Mouse (Mus musculus): ENCODE data around the gene Xpo1. TPM values are rescaled to one million over a fixed set of nuclear protein-coding genes. Genes with fewer than 3 reads are reported as not detected.

Xpo1 gene
- polyA plus RNA-seq (2015; fragmentation: Nextera tagmentation; extraction: Ambion mirVana), result 78.8 and 89.1 TPM in 2 replicates

- Histone ChIP-seq H3K27ac (peak within 1 kb of the TSS; percentile 100), H3K4me1 (peaks cover 7% of the 10 kb centered on the region; the same call in 1 of the 2 replicates), H3K36me3 (no peaks in the 10 kb centered on the region), H3K27me3 (replicated peaks) (no peaks in the 10 kb centered on the region), H3K9ac (peak within 1 kb of the TSS; percentile 100), H3K4me2 (peak within 1 kb of the TSS; percentile 78), H3K9me3 (no peaks in the 10 kb centered on the region), H3K4me3 (replicated peaks) (peak within 1 kb of the TSS; percentile 74)
- under 1% methylated on average over 56 of the region's 60 CpGs for WGBS
- ATAC-seq (ENCODE audit: insufficient read depth, low FRiP score, low read depth), result peak; percentile 97
Measured at GRCm38 (mm10) chr11:23255427-23256193, at the start of gene Xpo1. Xpo1 (plus strand) TSS chr11:23256041.

- no peak overlapping the region for H3K4me2 ChIP-seq
- H3K4me3 ChIP-seq (replicated peaks), result no peak overlapping the region
- no peaks in the 10 kb centered on the region for H3K9me3 ChIP-seq
- no peak overlapping the region for H3K9ac ChIP-seq
- 84% methylated on average over 7 of the region's 7 CpGs for WGBS
- H3K27me3 ChIP-seq (replicated peaks), result no peaks in the 10 kb centered on the region
- H3K27ac ChIP-seq, result no peak overlapping the region
- no peak for ATAC-seq (ENCODE audit: insufficient read depth, low FRiP score, low read depth)
- no peaks in the 10 kb centered on the region for H3K4me1 ChIP-seq
- no peaks in the 10 kb centered on the region for H3K36me3 ChIP-seq
Measured at GRCm38 (mm10) chr11:23209717-23210116, 46.1 kb upstream of the Xpo1 start.

GRCm38 (mm10) chr11:23210590-23211510, 45.0 kb upstream of the Xpo1 start:
- Histone ChIP-seq H3K27ac (peak overlapping the region; percentile 23), H3K9me3 (no peaks in the 10 kb centered on the region), H3K9ac (no peak overlapping the region), H3K27me3 (replicated peaks) (no peaks in the 10 kb centered on the region), H3K4me1 (no peaks in the 10 kb centered on the region), H3K4me3 (replicated peaks) (peak overlapping the region; percentile 30), H3K36me3 (no peaks in the 10 kb centered on the region), H3K4me2 (peak overlapping the region; percentile 63)
- ATAC-seq (ENCODE audit: insufficient read depth, low FRiP score, low read depth), result peak; percentile 65; the same call in 1 of the 2 replicates
- WGBS, result 15% methylated on average over 16 of the region's 16 CpGs

- Histone ChIP-seq H3K4me1 (no peaks in the 10 kb centered on the region), H3K4me3 (replicated peaks) (no peak overlapping the region), H3K27ac (no peak overlapping the region), H3K4me2 (no peak overlapping the region), H3K36me3 (no peaks in the 10 kb centered on the region), H3K27me3 (replicated peaks) (no peaks in the 10 kb centered on the region), H3K9me3 (no peaks in the 10 kb centered on the region), H3K9ac (no peak overlapping the region)
- 81% methylated on average over 9 of the region's 9 CpGs for WGBS
- no peak for ATAC-seq (ENCODE audit: insufficient read depth, low FRiP score, low read depth)
Measured at GRCm38 (mm10) chr11:23217430-23217829, 38.4 kb upstream of the Xpo1 start.

GRCm38 (mm10) chr11:23236015-23236414, 19.8 kb upstream of the Xpo1 start:
- H3K4me2 ChIP-seq, result no peak overlapping the region
- H3K9me3 ChIP-seq, result no peaks in the 10 kb centered on the region
- H3K4me1 ChIP-seq, result no peaks in the 10 kb centered on the region
- H3K4me3 ChIP-seq (replicated peaks), result no peak overlapping the region
- WGBS, result 79% methylated on average over 4 of the region's 4 CpGs
- no peak for ATAC-seq (ENCODE audit: insufficient read depth, low FRiP score, low read depth)
- no peak overlapping the region for H3K9ac ChIP-seq
- no peak overlapping the region for H3K27ac ChIP-seq
- no peaks in the 10 kb centered on the region for H3K27me3 ChIP-seq (replicated peaks)
- H3K36me3 ChIP-seq, result no peaks in the 10 kb centered on the region

- H3K4me1 ChIP-seq, result peaks cover 5% of the 10 kb centered on the region; the same call in 1 of the 2 replicates
- H3K9ac ChIP-seq, result no peak overlapping the region
- ATAC-seq (ENCODE audit: insufficient read depth, low FRiP score, low read depth), result no peak
- WGBS, result 85% methylated on average over 4 of the region's 4 CpGs
- H3K27ac ChIP-seq, result no peak overlapping the region
- no peak overlapping the region for H3K4me2 ChIP-seq
- no peak overlapping the region for H3K4me3 ChIP-seq (replicated peaks)
- no peaks in the 10 kb centered on the region for H3K9me3 ChIP-seq
- no peaks in the 10 kb centered on the region for H3K36me3 ChIP-seq
- H3K27me3 ChIP-seq (replicated peaks), result no peaks in the 10 kb centered on the region
Measured at GRCm38 (mm10) chr11:23253931-23254330, 1.9 kb upstream of the Xpo1 start.

- 73% methylated on average over 4 of the region's 4 CpGs for WGBS
Measured at GRCm38 (mm10) chr11:23254548-23254947, 1.3 kb upstream of the Xpo1 start.

GRCm38 (mm10) chr11:23255053-23255426, 801 bp upstream of the Xpo1 start:
- ATAC-seq (ENCODE audit: insufficient read depth, low FRiP score, low read depth), result no peak

More at GRCm38 (mm10) chr11:23254548-23254947, 1.3 kb upstream of the Xpo1 start:
- Histone ChIP-seq H3K27ac (no peak overlapping the region; the same call in 1 of the 2 replicates), H3K27me3 (replicated peaks) (no peaks in the 10 kb centered on the region), H3K4me3 (replicated peaks) (peak overlapping the region; percentile 74), H3K9me3 (no peaks in the 10 kb centered on the region), H3K36me3 (no peaks in the 10 kb centered on the region), H3K9ac (no peak overlapping the region), H3K4me1 (peaks cover 5% of the 10 kb centered on the region; the same call in 1 of the 2 replicates), H3K4me2 (peak overlapping the region; percentile 74)
- ATAC-seq (ENCODE audit: insufficient read depth, low FRiP score, low read depth), result no peak

GRCm38 (mm10) chr11:23256194-23256802, 457 bp downstream of the Xpo1 start:
- Histone ChIP-seq H3K4me2 (peak overlapping the region; percentile 78), H3K4me1 (peaks cover 9% of the 10 kb centered on the region; the same call in 1 of the 2 replicates), H3K9ac (peak overlapping the region; percentile 100), H3K27ac (peak overlapping the region; percentile 100), H3K4me3 (replicated peaks) (peak overlapping the region; percentile 74), H3K36me3 (no peaks in the 10 kb centered on the region), H3K27me3 (replicated peaks) (no peaks in the 10 kb centered on the region), H3K9me3 (no peaks in the 10 kb centered on the region)
- under 1% methylated on average over 49 of the region's 51 CpGs for WGBS
- ATAC-seq (ENCODE audit: insufficient read depth, low FRiP score, low read depth), result 0 out of 2 replicates have a peak, but pooled peaks have one; percentile 1

More at GRCm38 (mm10) chr11:23255053-23255426, 801 bp upstream of the Xpo1 start:
- peaks cover 5% of the 10 kb centered on the region; the same call in 1 of the 2 replicates for H3K4me1 ChIP-seq
- H3K9me3 ChIP-seq, result no peaks in the 10 kb centered on the region
- peak overlapping the region; percentile 41 for H3K9ac ChIP-seq
- no peaks in the 10 kb centered on the region for H3K27me3 ChIP-seq (replicated peaks)
- peak overlapping the region; percentile 74 for H3K4me3 ChIP-seq (replicated peaks)
- peak overlapping the region; percentile 74 for H3K4me2 ChIP-seq
- no peaks in the 10 kb centered on the region for H3K36me3 ChIP-seq
- WGBS, result 2% methylated on average over 18 of the region's 24 CpGs
- peak overlapping the region; percentile 100 for H3K27ac ChIP-seq

- WGBS, result under 1% methylated on average over 48 of the region's 48 CpGs
- H3K4me2 ChIP-seq, result peak overlapping the region; percentile 78
- H3K9me3 ChIP-seq, result no peaks in the 10 kb centered on the region
- H3K27ac ChIP-seq, result peak overlapping the region; percentile 100
- H3K27me3 ChIP-seq (replicated peaks), result no peaks in the 10 kb centered on the region
- no peaks in the 10 kb centered on the region for H3K36me3 ChIP-seq
- peaks cover 9% of the 10 kb centered on the region; the same call in 1 of the 2 replicates for H3K4me1 ChIP-seq
- H3K9ac ChIP-seq, result peak overlapping the region; percentile 100
- peak; percentile 9; the same call in 1 of the 2 replicates for ATAC-seq (ENCODE audit: insufficient read depth, low FRiP score, low read depth)
- H3K4me3 ChIP-seq (replicated peaks), result peak overlapping the region; percentile 74
Measured at GRCm38 (mm10) chr11:23256803-23257704, 1.2 kb downstream of the Xpo1 start.

Measured in stomach, embryonic 15.5 days (tissue).